Mouse (Mus musculus) layer of hippocampus, adult 18-20 months (tissue): ENCODE data around the gene Zdhhc15. TPM values are rescaled to one million over a fixed set of nuclear protein-coding genes. Genes with fewer than 3 reads are reported as not detected.
"Not testable (repeated sequence)": the region's sequence is repeated elsewhere in the genome, so short reads cannot be mapped to it uniquely, and the experiment has no call there.

Experiments used
- DNase-seq, 2 experiments: peaks; one replicate each; pipeline ENCODE4 v3.0.0; 2022; ENCODE audit warnings: low spot score in 2 of 2
- long read RNA-seq: library from polyadenylated mRNA; stranded (forward); transcript quantifications from one replicate; pipeline ENCODE4 v2.0.0, GENCODE M21; 2021
- total RNA-seq, 2 experiments: library from RNA; stranded (reverse); gene quantifications; 2 replicates each; pipeline ENCODE4 v1.2.3; 2021

The Zdhhc15 gene
- 1 to 10 TPM; 5.2 to 7.5 TPM for total RNA-seq
- long read RNA-seq, full-length matches to known transcripts, result 9 of 13 reads
- long read RNA-seq, partial matches to known transcripts, result 1 of 13 reads
- long read RNA-seq, other reads (novel, unspliced or antisense), result 3 of 13 reads

GRCm38 (mm10) chrX:104670757-104671549, at the start of gene Zdhhc15:
Zdhhc15 (minus strand) TSS chrX:104671064.
- DNase-seq, result peak; percentile 31 to 42

GRCm38 (mm10) chrX:104707935-104708334, 37.1 kb upstream of the Zdhhc15 start:
- no peak for DNase-seq

- no peak for DNase-seq
Measured at GRCm38 (mm10) chrX:104669850-104670756, 761 bp downstream of the Zdhhc15 start.

- DNase-seq, result no peak
Measured at GRCm38 (mm10) chrX:104656976-104657375, 13.9 kb downstream of the Zdhhc15 start.

GRCm38 (mm10) chrX:104612531-104612930, 58.3 kb downstream of the Zdhhc15 start:
- DNase-seq, result no peak

GRCm38 (mm10) chrX:104603738-104604430, 67.0 kb downstream of the Zdhhc15 start:
- not testable (repeated sequence) for DNase-seq

GRCm38 (mm10) chrX:104602168-104602859, 68.5 kb downstream of the Zdhhc15 start:
- not testable (repeated sequence) for DNase-seq

- no peak for DNase-seq
Measured at GRCm38 (mm10) chrX:104573946-104574345, 96.9 kb downstream of the Zdhhc15 start.

- no peak for DNase-seq
Measured at GRCm38 (mm10) chrX:104567497-104567896, 103.4 kb downstream of the Zdhhc15 start.

GRCm38 (mm10) chrX:104545283-104545682, 125.6 kb downstream of the Zdhhc15 start:
- DNase-seq, result no peak

GRCm38 (mm10) chrX:104543919-104544595, 126.8 kb downstream of the Zdhhc15 start:
- no peak for DNase-seq

GRCm38 (mm10) chrX:104542635-104543034, 128.2 kb downstream of the Zdhhc15 start:
- no peak for DNase-seq

- DNase-seq, result no peak
Measured at GRCm38 (mm10) chrX:104501765-104502164, 169.1 kb downstream of the Zdhhc15 start.

GRCm38 (mm10) chrX:104489626-104490355, 181.1 kb downstream of the Zdhhc15 start:
- no peak for DNase-seq

GRCm38 (mm10) chrX:104488870-104489467, 181.9 kb downstream of the Zdhhc15 start:
- DNase-seq, result no peak

GRCm38 (mm10) chrX:104488036-104488435, 182.8 kb downstream of the Zdhhc15 start:
- no peak for DNase-seq
